Mouse (Mus musculus): ENCODE results near the gene Traf6. TPM values are rescaled to one million over a fixed set of nuclear protein-coding genes. Genes with fewer than 3 reads are reported as not detected.

Gene Traf6
- polyA plus RNA-seq, 1 experiment from 2014 or later = 8.6 TPM

DNA sequence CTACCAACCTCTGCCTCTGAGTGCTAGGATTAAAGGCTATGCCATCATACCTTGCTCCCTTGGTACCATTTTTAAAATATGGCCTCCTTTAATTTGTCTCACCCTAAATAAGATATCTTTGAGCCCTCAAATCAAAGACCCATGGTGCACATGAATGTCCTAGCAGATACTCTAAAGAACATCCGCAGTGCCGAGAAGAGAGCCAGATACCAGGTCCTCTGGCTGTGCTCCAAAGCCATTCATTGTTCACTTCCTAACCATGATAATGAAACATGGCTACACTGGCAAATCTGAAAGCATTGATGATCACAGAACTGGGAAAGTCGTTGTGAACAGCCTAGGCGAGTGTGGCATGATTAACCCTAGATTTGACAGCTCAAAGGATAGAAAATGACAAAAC lies 14.8 kb downstream of the Traf6 start:
- no peak for TF ChIP-seq CTCF (IDR thresholded peaks at IDR 0.05; ENCODE audit: low read depth)
- Histone ChIP-seq H3K27me3 (ENCODE audit: insufficient read depth, low read length) (no peaks in the 10 kb centered on the region), H3K4me2 (ENCODE audit: low read length) (no peak overlapping the region), H3K36me3 (ENCODE audit: insufficient read depth, low read length) (peaks cover 51% of the 10 kb centered on the region), H3K4me1 (replicated peaks; ENCODE audit: insufficient read depth, low read length) (no peaks in the 10 kb centered on the region), H3K9ac (ENCODE audit: low read depth, low read length) (no peak overlapping the region), H3K9me3 (replicated peaks; ENCODE audit: low read length) (no peaks in the 10 kb centered on the region), H3K27ac (no peak overlapping the region), H3K4me3 (replicated peaks; ENCODE audit: low read depth, low read length) (no peak overlapping the region)
- DNase-seq (ENCODE audit: low spot score) (no peak), ATAC-seq (replicated peaks; ENCODE audit: low FRiP score, low read depth) (no peak)
- 69% methylated on average over 4 of the region's 4 CpGs for WGBS

- H3K4me2 ChIP-seq (ENCODE audit: low read length) = no peak overlapping the region
- H3K4me1 ChIP-seq (replicated peaks; ENCODE audit: insufficient read depth, low read length) = no peaks in the 10 kb centered on the region
- H3K27ac ChIP-seq = no peak overlapping the region
- WGBS = 60% methylated on average over 5 of the region's 5 CpGs
- no peak overlapping the region for H3K9ac ChIP-seq (ENCODE audit: low read depth, low read length)
- TF ChIP-seq CTCF (IDR thresholded peaks at IDR 0.05; ENCODE audit: low read depth) = peak; percentile 73
- H3K9me3 ChIP-seq (replicated peaks; ENCODE audit: low read length) = no peaks in the 10 kb centered on the region
- peaks cover 55% of the 10 kb centered on the region for H3K36me3 ChIP-seq (ENCODE audit: insufficient read depth, low read length)
- DNase-seq (ENCODE audit: low spot score) (peak; percentile 68), ATAC-seq (replicated peaks; ENCODE audit: low FRiP score, low read depth) (no peak)
- no peak overlapping the region for H3K4me3 ChIP-seq (replicated peaks; ENCODE audit: low read depth, low read length)
- H3K27me3 ChIP-seq (ENCODE audit: insufficient read depth, low read length) = no peaks in the 10 kb centered on the region
Observed at GRCm38 (mm10) chr2:101693577-101694215, 15.5 kb downstream of the Traf6 start.

DNA sequence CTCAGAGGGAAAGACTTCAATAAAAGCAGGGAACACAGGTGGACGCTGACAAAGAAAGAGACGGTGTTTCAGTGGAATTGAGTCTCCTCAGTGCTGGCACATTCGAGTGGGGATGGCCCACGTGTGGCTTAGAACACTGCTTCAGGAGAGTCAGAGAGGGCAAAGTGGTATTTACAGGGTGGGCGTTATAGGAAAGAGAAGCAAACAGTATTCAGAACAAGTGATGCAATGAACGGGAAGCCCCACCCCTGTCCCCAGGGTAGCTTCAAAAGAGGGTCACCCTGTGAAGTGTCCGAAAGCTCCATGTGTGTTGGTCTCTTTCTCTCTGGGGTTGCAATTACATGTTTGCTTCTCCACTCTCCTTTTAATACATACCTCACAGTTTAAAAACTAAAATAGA lies 17.4 kb downstream of the Traf6 start:
- TF ChIP-seq CTCF (IDR thresholded peaks at IDR 0.05; ENCODE audit: low read depth) = no peak
- peaks cover 44% of the 10 kb centered on the region for H3K36me3 ChIP-seq (ENCODE audit: insufficient read depth, low read length)
- no peak overlapping the region for H3K27ac ChIP-seq
- H3K4me2 ChIP-seq (ENCODE audit: low read length) = no peak overlapping the region
- no peaks in the 10 kb centered on the region for H3K9me3 ChIP-seq (replicated peaks; ENCODE audit: low read length)
- WGBS = 88% methylated on average over 7 of the region's 7 CpGs
- DNase-seq (ENCODE audit: low spot score) (no peak), ATAC-seq (replicated peaks; ENCODE audit: low FRiP score, low read depth) (no peak)
- no peak overlapping the region for H3K4me3 ChIP-seq (replicated peaks; ENCODE audit: low read depth, low read length)
- H3K9ac ChIP-seq (ENCODE audit: low read depth, low read length) = no peak overlapping the region
- no peaks in the 10 kb centered on the region for H3K27me3 ChIP-seq (ENCODE audit: insufficient read depth, low read length)
- H3K4me1 ChIP-seq (replicated peaks; ENCODE audit: insufficient read depth, low read length) = no peaks in the 10 kb centered on the region

DNA sequence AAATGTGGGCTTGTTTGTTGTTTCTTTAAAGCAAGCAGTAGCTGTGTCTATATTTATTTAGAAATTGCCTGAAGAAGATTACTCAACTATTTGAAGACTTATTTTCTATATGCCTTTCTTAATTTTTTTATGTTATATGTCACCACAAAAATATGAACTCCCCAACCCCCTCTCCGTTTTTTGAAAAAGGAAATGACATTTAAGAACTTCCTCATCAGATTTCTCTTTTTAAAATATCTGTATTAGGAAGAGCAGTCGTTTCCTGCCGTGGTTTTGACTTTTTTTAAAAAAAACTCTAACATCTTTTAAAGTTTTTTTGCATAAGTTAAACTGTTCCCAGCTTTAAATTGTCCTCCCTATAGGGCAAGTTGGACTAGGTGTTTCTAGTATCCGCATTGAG lies 21.1 kb downstream of the Traf6 start:
- WGBS = 74% methylated on average over 4 of the region's 4 CpGs
- Histone ChIP-seq H3K4me1 (replicated peaks; ENCODE audit: insufficient read depth, low read length) (no peaks in the 10 kb centered on the region), H3K4me2 (ENCODE audit: low read length) (no peak overlapping the region), H3K27ac (no peak overlapping the region), H3K36me3 (ENCODE audit: insufficient read depth, low read length) (peaks cover 31% of the 10 kb centered on the region), H3K4me3 (replicated peaks; ENCODE audit: low read depth, low read length) (no peak overlapping the region), H3K9me3 (replicated peaks; ENCODE audit: low read length) (no peaks in the 10 kb centered on the region), H3K27me3 (ENCODE audit: insufficient read depth, low read length) (no peaks in the 10 kb centered on the region), H3K9ac (ENCODE audit: low read depth, low read length) (no peak overlapping the region)
- no peak for DNase-seq (ENCODE audit: low spot score)
- no peak for TF ChIP-seq CTCF (IDR thresholded peaks at IDR 0.05; ENCODE audit: low read depth)
- ATAC-seq (replicated peaks; ENCODE audit: low FRiP score, low read depth) = no peak

- DNase-seq (ENCODE audit: low spot score) = peak; percentile 59
- WGBS = 52% methylated on average over 5 of the region's 5 CpGs
Observed at GRCm38 (mm10) chr2:101705941-101706485, 27.8 kb downstream of the Traf6 start.

GRCm38 (mm10) chr2:101711608-101712007 lies 33.4 kb downstream of the Traf6 start:
- WGBS = 83% methylated on average over 3 of the region's 3 CpGs
- DNase-seq (ENCODE audit: low spot score) = no peak
- no peak overlapping the region for H3K4me3 ChIP-seq (replicated peaks; ENCODE audit: low read depth, low read length)
- H3K36me3 ChIP-seq (ENCODE audit: insufficient read depth, low read length) = peaks cover 8% of the 10 kb centered on the region; the same call in 1 of the 2 replicates
- no peaks in the 10 kb centered on the region for H3K9me3 ChIP-seq (replicated peaks; ENCODE audit: low read length)
- H3K4me1 ChIP-seq (replicated peaks; ENCODE audit: insufficient read depth, low read length) = no peaks in the 10 kb centered on the region
- no peak for TF ChIP-seq CTCF (IDR thresholded peaks at IDR 0.05; ENCODE audit: low read depth)
- no peak overlapping the region for H3K27ac ChIP-seq
- peak; percentile 78 for ATAC-seq (replicated peaks; ENCODE audit: low FRiP score, low read depth)
- H3K27me3 ChIP-seq (ENCODE audit: insufficient read depth, low read length) = no peaks in the 10 kb centered on the region
- H3K4me2 ChIP-seq (ENCODE audit: low read length) = no peak overlapping the region
- no peak overlapping the region for H3K9ac ChIP-seq (ENCODE audit: low read depth, low read length)

More at GRCm38 (mm10) chr2:101705941-101706485, 27.8 kb downstream of the Traf6 start:
- Histone ChIP-seq H3K27ac (no peak overlapping the region), H3K4me1 (replicated peaks; ENCODE audit: insufficient read depth, low read length) (no peaks in the 10 kb centered on the region), H3K36me3 (ENCODE audit: insufficient read depth, low read length) (no peaks in the 10 kb centered on the region), H3K4me3 (replicated peaks; ENCODE audit: low read depth, low read length) (no peak overlapping the region), H3K4me2 (ENCODE audit: low read length) (no peak overlapping the region), H3K9me3 (replicated peaks; ENCODE audit: low read length) (no peaks in the 10 kb centered on the region), H3K27me3 (ENCODE audit: insufficient read depth, low read length) (no peaks in the 10 kb centered on the region), H3K9ac (ENCODE audit: low read depth, low read length) (no peak overlapping the region)
- peak; percentile 65 for TF ChIP-seq CTCF (IDR thresholded peaks at IDR 0.05; ENCODE audit: low read depth)
- no peak for ATAC-seq (replicated peaks; ENCODE audit: low FRiP score, low read depth)

Measured in kidney, postnatal 0 days (tissue).